Mouse (Mus musculus) heart, adult 2 months (tissue): ENCODE measurements around the gene Olfr1295.

Experiments
- CTCF ChIP-seq: fragments of 200-600 bp; IDR thresholded peaks from 2 replicates; pipeline ENCODE4 v1.8.1; 2022; ENCODE audit warnings: antibody characterized with exemption, mild to moderate bottlenecking, moderate library complexity
- EP300 ChIP-seq: fragments of 200-500 bp; IDR thresholded peaks from 2 replicates; pipeline ENCODE4 v1.6.1; 2011; ENCODE audit warnings: low read depth, low read length, control low read depth; ENCODE audit not compliant: insufficient read depth
- POLR2A ChIP-seq: fragments of 200-500 bp; IDR thresholded peaks from 2 replicates; pipeline ENCODE4 v1.6.1; 2011; ENCODE audit warnings: mild to moderate bottlenecking, low read depth, low read length, control low read depth; ENCODE audit not compliant: insufficient read depth

- TF ChIP-seq POLR2A (no peak), CTCF (no peak), EP300 (no peak)
These were observed 29.3 kb downstream of the Olfr1295 start, which contains the start of gene Olfr1294 for GRCm38 (mm10) chr2:111540191-111540590.
